Comparison of ENCODE assay signal across 7 mouse cellular contexts in genomic region chr14:47534176-47534525, GRCm38 (mm10). TPM values are rescaled to one million over a fixed set of nuclear protein-coding genes. Genes with fewer than 3 reads are reported as not detected.
DNase-seq lines count a peak whose midpoint lies in the region; ATAC-seq and TF ChIP-seq lines count a peak whose summit lies in the region.

No protein-coding gene starts in this region.

- 83% methylated on average over 5 of the region's 5 CpGs for WGBS in hindbrain, embryonic 11.5 days
- 83% methylated on average over 5 of the region's 5 CpGs for WGBS in hindbrain, postnatal 0 days
- WGBS in midbrain, embryonic 13.5 days = 85% methylated on average over 5 of the region's 5 CpGs
- 91% methylated on average over 5 of the region's 5 CpGs for WGBS in midbrain, embryonic 11.5 days
- WGBS in intestine, postnatal 0 days = 95% methylated on average over 5 of the region's 5 CpGs
- WGBS in stomach, embryonic 16.5 days = 86% methylated on average over 5 of the region's 5 CpGs

- no peaks in the 10 kb centered on the region for H3K27me3 ChIP-seq in hindbrain, embryonic 11.5 days (ENCODE audit: control insufficient read depth, insufficient read depth, low read length)
- H3K27me3 ChIP-seq in hindbrain, postnatal 0 days (ENCODE audit: insufficient read depth, low read length) = no peaks in the 10 kb centered on the region
- H3K27me3 ChIP-seq in midbrain, embryonic 13.5 days = no peaks in the 10 kb centered on the region
- H3K27me3 ChIP-seq in midbrain, embryonic 11.5 days (ENCODE audit: control insufficient read depth, insufficient read depth, low read length) = no peaks in the 10 kb centered on the region
- H3K27me3 ChIP-seq in intestine, postnatal 0 days (replicated peaks; ENCODE audit: control insufficient read depth, insufficient read depth, low read length) = no peaks in the 10 kb centered on the region
- H3K27me3 ChIP-seq in stomach, embryonic 16.5 days (ENCODE audit: control insufficient read depth, insufficient read depth, low read length) = no peaks in the 10 kb centered on the region

- H3K9me3 ChIP-seq in hindbrain, embryonic 11.5 days (ENCODE audit: control insufficient read depth, low read length) = no peaks in the 10 kb centered on the region
- H3K9me3 ChIP-seq in hindbrain, postnatal 0 days (ENCODE audit: low read length) = no peaks in the 10 kb centered on the region
- H3K9me3 ChIP-seq in midbrain, embryonic 13.5 days = no peaks in the 10 kb centered on the region
- no peaks in the 10 kb centered on the region for H3K9me3 ChIP-seq in midbrain, embryonic 11.5 days (ENCODE audit: control insufficient read depth, low read length)
- H3K9me3 ChIP-seq in intestine, postnatal 0 days (ENCODE audit: control insufficient read depth) = no peaks in the 10 kb centered on the region
- no peaks in the 10 kb centered on the region for H3K9me3 ChIP-seq in stomach, embryonic 16.5 days (replicated peaks; ENCODE audit: control insufficient read depth, low read length)

- no peak overlapping the region for H3K4me3 ChIP-seq in hindbrain, embryonic 11.5 days (ENCODE audit: low read depth, low read length)
- no peak overlapping the region for H3K4me3 ChIP-seq in hindbrain, postnatal 0 days (ENCODE audit: low read length)
- H3K4me3 ChIP-seq in midbrain, embryonic 13.5 days (replicated peaks) = no peak overlapping the region
- H3K4me3 ChIP-seq in midbrain, embryonic 11.5 days (ENCODE audit: low read depth, low read length) = no peak overlapping the region
- H3K4me3 ChIP-seq in intestine, postnatal 0 days (ENCODE audit: low read depth, low read length) = no peak overlapping the region
- no peak overlapping the region for H3K4me3 ChIP-seq in stomach, embryonic 16.5 days (replicated peaks; ENCODE audit: low read length)

- no peak for DNase-seq in hindbrain, embryonic 11.5 days (ENCODE audit: low spot score)
- DNase-seq in hindbrain, postnatal 0 days (ENCODE audit: low spot score) = no peak
- no peak for DNase-seq in midbrain, embryonic 11.5 days (ENCODE audit: low spot score, missing footprints)
- no peak for DNase-seq in T-cell, adult 2 months (ENCODE audit: low spot score)

- no peaks in the 10 kb centered on the region for H3K4me1 ChIP-seq in hindbrain, embryonic 11.5 days (replicated peaks; ENCODE audit: control insufficient read depth, insufficient read depth, low read length)
- H3K4me1 ChIP-seq in hindbrain, postnatal 0 days (ENCODE audit: insufficient read depth, low read length) = no peaks in the 10 kb centered on the region
- H3K4me1 ChIP-seq in midbrain, embryonic 13.5 days (replicated peaks) = 0 out of 2 replicates have a peak, but pooled peaks cover 3% of the 10 kb centered on the region
- no peaks in the 10 kb centered on the region for H3K4me1 ChIP-seq in midbrain, embryonic 11.5 days (ENCODE audit: control insufficient read depth, insufficient read depth, low read length)
- peaks cover 4% of the 10 kb centered on the region; the same call in 1 of the 2 replicates for H3K4me1 ChIP-seq in intestine, postnatal 0 days (replicated peaks; ENCODE audit: control insufficient read depth, insufficient read depth, low read length)
- peaks cover 18% of the 10 kb centered on the region for H3K4me1 ChIP-seq in stomach, embryonic 16.5 days (ENCODE audit: control insufficient read depth, insufficient read depth, low read length)

- H3K4me2 ChIP-seq in hindbrain, embryonic 11.5 days (replicated peaks; ENCODE audit: low read depth, low read length) = no peak overlapping the region
- H3K4me2 ChIP-seq in hindbrain, postnatal 0 days (ENCODE audit: low read depth, low read length) = no peak overlapping the region
- H3K4me2 ChIP-seq in midbrain, embryonic 13.5 days (replicated peaks) = no peak overlapping the region
- H3K4me2 ChIP-seq in midbrain, embryonic 11.5 days = no peak overlapping the region
- no peak overlapping the region for H3K4me2 ChIP-seq in intestine, postnatal 0 days (replicated peaks; ENCODE audit: low read depth)
- no peak overlapping the region for H3K4me2 ChIP-seq in stomach, embryonic 16.5 days (ENCODE audit: low read depth, low read length)

- no peak overlapping the region for H3K27ac ChIP-seq in hindbrain, embryonic 11.5 days (ENCODE audit: low read depth, low read length)
- no peak overlapping the region for H3K27ac ChIP-seq in hindbrain, postnatal 0 days
- no peak overlapping the region for H3K27ac ChIP-seq in midbrain, embryonic 13.5 days
- H3K27ac ChIP-seq in midbrain, embryonic 11.5 days (ENCODE audit: low read depth, low read length) = no peak overlapping the region
- peak overlapping the region; percentile 77 for H3K27ac ChIP-seq in intestine, postnatal 0 days (ENCODE audit: low read depth, low read length)
- H3K27ac ChIP-seq in stomach, embryonic 16.5 days (ENCODE audit: low read length) = peak overlapping the region; percentile 10; the same call in 1 of the 2 replicates

- no peak overlapping the region for H3K9ac ChIP-seq in hindbrain, embryonic 11.5 days (ENCODE audit: low read depth, low read length)
- H3K9ac ChIP-seq in hindbrain, postnatal 0 days (replicated peaks; ENCODE audit: low read length) = no peak overlapping the region
- no peak overlapping the region for H3K9ac ChIP-seq in midbrain, embryonic 13.5 days (replicated peaks)
- H3K9ac ChIP-seq in midbrain, embryonic 11.5 days (ENCODE audit: low read length) = no peak overlapping the region
- no peak overlapping the region for H3K9ac ChIP-seq in intestine, postnatal 0 days (ENCODE audit: low read depth, low read length)
- H3K9ac ChIP-seq in stomach, embryonic 16.5 days (ENCODE audit: low read length) = no peak overlapping the region

- no peaks in the 10 kb centered on the region for H3K36me3 ChIP-seq in hindbrain, embryonic 11.5 days (ENCODE audit: control insufficient read depth, insufficient read depth, low read length)
- H3K36me3 ChIP-seq in hindbrain, postnatal 0 days (ENCODE audit: insufficient read depth, low read length) = no peaks in the 10 kb centered on the region
- H3K36me3 ChIP-seq in midbrain, embryonic 13.5 days = peaks cover 22% of the 10 kb centered on the region
- no peaks in the 10 kb centered on the region for H3K36me3 ChIP-seq in midbrain, embryonic 11.5 days (ENCODE audit: control insufficient read depth, insufficient read depth, low read length)
- H3K36me3 ChIP-seq in intestine, postnatal 0 days (ENCODE audit: control insufficient read depth, insufficient read depth) = peaks cover 8% of the 10 kb centered on the region; the same call in 1 of the 2 replicates
- no peaks in the 10 kb centered on the region for H3K36me3 ChIP-seq in stomach, embryonic 16.5 days (ENCODE audit: control insufficient read depth, insufficient read depth, low read length)

- no peak for TF ChIP-seq CTCF in hindbrain, postnatal 0 days (IDR thresholded peaks at IDR 0.05; ENCODE audit: low read depth)
- no peak for TF ChIP-seq CTCF in intestine, postnatal 0 days (IDR thresholded peaks at IDR 0.05; ENCODE audit: low read depth)

- peak; percentile 5; the same call in 1 of the 2 replicates for ATAC-seq in hindbrain, embryonic 11.5 days (ENCODE audit: low FRiP score)
- no peak for ATAC-seq in hindbrain, postnatal 0 days
- peak; percentile 27 for ATAC-seq in midbrain, embryonic 13.5 days
- ATAC-seq in midbrain, embryonic 11.5 days (ENCODE audit: low FRiP score) = no peak; the same call in 1 of the 2 replicates
- no peak for ATAC-seq in intestine, postnatal 0 days
- no peak for ATAC-seq in stomach, embryonic 16.5 days (ENCODE audit: insufficient read depth, low FRiP score)

RNA-seq across cellular contexts. Expression of gene Atg14, which starts 36.3 kb away (rescaled TPM):
- polyA plus RNA-seq in hindbrain, embryonic 11.5 days (2014; fragmentation: Nextera tagmentation; extraction: Ambion mirVana) = 15.7 and 18.6 TPM in 2 replicates
- 5.2 and 6.1 TPM in 2 replicates for total RNA-seq in hindbrain, postnatal 0 days (2014; rRNA removed)
- polyA plus RNA-seq in hindbrain, postnatal 0 days (2015; fragmentation: Nextera tagmentation; extraction: Ambion mirVana) = 22.5 and 23.5 TPM in 2 replicates
- 21.2 and 21.9 TPM in 2 replicates for polyA plus RNA-seq in midbrain, embryonic 13.5 days (2015; fragmentation: Nextera tagmentation; extraction: Ambion mirVana)
- polyA plus RNA-seq in midbrain, embryonic 11.5 days (2014; fragmentation: Nextera tagmentation; extraction: Ambion mirVana) = 18.7 and 20.0 TPM in 2 replicates
- polyA plus RNA-seq in intestine, postnatal 0 days (2015; fragmentation: Nextera tagmentation; extraction: Ambion mirVana) = 6.4 and 7.8 TPM in 2 replicates
- 13.9 and 14.8 TPM in 2 replicates for polyA plus RNA-seq in stomach, embryonic 16.5 days (2015; fragmentation: Nextera tagmentation; extraction: Ambion mirVana)

Comparison
In these comparisons a context has a peak if more than half of its experiments do, and no peak if none do; other contexts are left out.
1. ATAC-seq: peak in hindbrain, embryonic 11.5 days (single experiment) and midbrain, embryonic 13.5 days (single experiment); none in hindbrain, postnatal 0 days (single experiment), midbrain, embryonic 11.5 days (single experiment), intestine, postnatal 0 days (single experiment) and stomach, embryonic 16.5 days (single experiment).
2. H3K27ac ChIP-seq: peak in intestine, postnatal 0 days (single experiment) and stomach, embryonic 16.5 days (single experiment); none in hindbrain, embryonic 11.5 days (single experiment), hindbrain, postnatal 0 days (single experiment), midbrain, embryonic 13.5 days (single experiment) and midbrain, embryonic 11.5 days (single experiment).